ENCODE assay signal across 15 mouse cellular contexts in genomic region chr1:86114141-86114540, GRCm38 (mm10). TPM values are rescaled to one million over a fixed set of nuclear protein-coding genes. Genes with fewer than 3 reads are reported as not detected.
"Had no signal": no experiment of that assay in that cellular context is flagged by ENCODE, and none has a peak within 500 bp of the region (broad histone marks: within the 10 kb centered on the region; RNA-seq: fewer than 3 reads in every experiment).

No protein-coding gene starts in this region.

- H3K9ac ChIP-seq: intestine, embryonic 15.5 days; limb, embryonic 15.5 days; liver, embryonic 12.5 days; neural tube, embryonic 15.5 days had no signal

- H3K36me3 ChIP-seq: intestine, embryonic 15.5 days had no signal

- H3K9me3 ChIP-seq: intestine, embryonic 15.5 days; limb, embryonic 15.5 days; liver, embryonic 12.5 days; midbrain, embryonic 10.5 days; neural tube, embryonic 15.5 days had no signal

- H3K27me3 ChIP-seq: intestine, embryonic 15.5 days; limb, embryonic 15.5 days; liver, embryonic 12.5 days; neural tube, embryonic 15.5 days had no signal

- H3K4me1 ChIP-seq: intestine, embryonic 15.5 days; limb, embryonic 15.5 days; liver, embryonic 12.5 days; neural tube, embryonic 15.5 days had no signal

- DNase-seq: layer of hippocampus, adult 9-11 months; layer of hippocampus, postnatal 36 days; midbrain, embryonic 14.5 days; thymus, postnatal 4 days had no signal

- H3K4me2 ChIP-seq: intestine, embryonic 15.5 days; limb, embryonic 15.5 days; liver, embryonic 12.5 days; neural tube, embryonic 15.5 days had no signal

- ATAC-seq: intestine, embryonic 15.5 days; liver, embryonic 12.5 days had no signal

- H3K27ac ChIP-seq: intestine, embryonic 15.5 days; limb, embryonic 15.5 days; liver, embryonic 12.5 days; midbrain, embryonic 10.5 days; neural tube, embryonic 15.5 days; stomach, postnatal 0 days had no signal

- H3K4me3 ChIP-seq: intestine, embryonic 15.5 days; limb, embryonic 15.5 days; liver, embryonic 12.5 days; midbrain, embryonic 10.5 days; myocyte; neural tube, embryonic 15.5 days had no signal

RNA-seq across cellular contexts. Expression of gene Htr2b, which starts 2.4 kb away (rescaled TPM):
- polyA plus RNA-seq: neural tube, embryonic 11.5 days had no signal

RNA-seq across cellular contexts. Expression of gene Gm21972, which starts 19.3 kb away (rescaled TPM):
- polyA plus RNA-seq: intestine, embryonic 15.5 days; limb, embryonic 11.5 days; liver, embryonic 16.5 days; lung, embryonic 16.5 days; stomach, postnatal 0 days had no signal
